Mouse (Mus musculus): ENCODE results near the gene Cd28. TPM values are rescaled to one million over a fixed set of nuclear protein-coding genes. Genes with fewer than 3 reads are reported as not detected.

Cd28 gene
- polyA plus RNA-seq, 1 experiment from 2014 or later, result 0.05 TPM

DNA sequence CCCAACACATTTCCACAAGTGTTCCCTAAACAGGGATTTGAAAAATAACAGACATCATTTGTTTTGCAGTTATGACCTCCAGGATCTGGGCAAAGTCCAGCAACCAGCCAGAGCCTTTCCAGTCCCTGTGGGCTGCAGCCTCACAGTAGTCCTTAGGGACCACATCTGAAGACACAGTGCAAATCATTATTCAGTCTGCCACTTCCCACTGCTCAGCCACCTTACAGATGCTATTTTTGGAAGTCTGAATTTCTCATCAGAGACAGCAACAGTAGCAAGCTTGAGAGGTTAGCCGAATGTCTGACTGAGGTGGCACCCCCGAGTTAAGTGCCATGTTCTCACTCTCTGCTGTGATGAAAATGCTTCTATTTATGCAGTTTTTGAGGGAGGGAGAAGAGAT, 15.3 kb downstream of the Cd28 start:
- H3K36me3 ChIP-seq (replicated peaks; ENCODE audit: insufficient read depth, low read length), result no peaks in the 10 kb centered on the region
- H3K4me3 ChIP-seq (ENCODE audit: low read depth, low read length), result no peak overlapping the region
- no peaks in the 10 kb centered on the region for H3K9me3 ChIP-seq (ENCODE audit: low read length)
- WGBS (ENCODE audit: insufficient replicate concordance), result 84% methylated on average over 2 of the region's 2 CpGs
- H3K9ac ChIP-seq (replicated peaks), result no peak overlapping the region
- no peaks in the 10 kb centered on the region; the same call in 1 of the 2 replicates for H3K4me1 ChIP-seq (ENCODE audit: insufficient read depth)
- H3K27me3 ChIP-seq (ENCODE audit: insufficient read depth, low read length), result no peaks in the 10 kb centered on the region
- H3K27ac ChIP-seq (ENCODE audit: low read depth), result no peak overlapping the region
- ATAC-seq (no peak), DNase-seq (no peak)
- no peak overlapping the region for H3K4me2 ChIP-seq (ENCODE audit: low read depth, low read length)
- TF ChIP-seq CTCF (IDR thresholded peaks at IDR 0.05; ENCODE audit: low read depth), result no peak
- no peak for TF ChIP-seq EP300 (IDR thresholded peaks at IDR 0.05; ENCODE audit: low read depth)

DNA sequence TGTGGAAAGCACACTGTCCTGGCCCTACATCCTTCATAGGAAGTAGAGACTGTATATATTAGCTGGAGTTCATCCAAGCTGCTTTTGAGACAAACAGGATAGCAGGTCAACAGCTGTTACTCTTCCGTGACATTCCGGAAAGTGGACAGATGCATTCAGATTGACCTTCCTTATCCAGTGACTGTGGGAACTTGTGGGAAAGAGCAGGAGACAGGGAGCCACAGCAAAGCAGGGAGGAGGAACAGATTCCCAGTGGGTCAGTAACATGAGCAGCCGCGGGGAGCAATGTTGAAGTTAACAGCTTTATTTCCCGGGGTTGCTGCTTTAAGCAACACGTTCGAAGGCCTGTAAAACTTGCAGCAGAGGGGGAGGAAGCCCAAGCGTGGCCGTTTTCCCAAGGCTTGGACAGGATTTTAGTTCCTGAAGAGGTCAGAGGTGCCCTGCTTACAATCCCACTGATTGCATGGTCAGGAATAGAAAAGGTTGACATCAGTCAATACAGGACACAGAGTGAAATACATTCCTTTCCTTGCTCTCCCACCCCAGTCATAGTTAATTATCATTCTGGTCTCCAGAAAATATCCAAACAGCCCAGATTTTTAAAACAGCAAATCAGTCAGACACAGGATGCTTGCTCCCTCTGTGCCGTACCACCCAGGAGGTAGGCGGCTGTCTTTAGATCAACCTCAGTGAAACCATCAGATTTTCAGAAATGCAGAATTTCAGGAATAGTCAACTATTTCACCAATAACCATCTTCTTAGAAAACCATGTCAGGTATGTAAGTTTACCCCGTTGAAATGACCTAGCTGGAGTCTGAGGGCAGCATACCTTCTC, 18.7 kb downstream of the Cd28 start:
- Histone ChIP-seq H3K27ac (ENCODE audit: low read depth) (peak overlapping the region; percentile 29; the same call in 1 of the 2 replicates), H3K4me2 (ENCODE audit: low read depth, low read length) (no peak overlapping the region), H3K4me1 (ENCODE audit: insufficient read depth) (no peaks in the 10 kb centered on the region; the same call in 1 of the 2 replicates), H3K9me3 (ENCODE audit: low read length) (no peaks in the 10 kb centered on the region), H3K9ac (replicated peaks) (no peak overlapping the region), H3K36me3 (replicated peaks; ENCODE audit: insufficient read depth, low read length) (no peaks in the 10 kb centered on the region), H3K27me3 (ENCODE audit: insufficient read depth, low read length) (no peaks in the 10 kb centered on the region), H3K4me3 (ENCODE audit: low read depth, low read length) (no peak overlapping the region)
- TF ChIP-seq CTCF (IDR thresholded peaks at IDR 0.05; ENCODE audit: low read depth) (no peak), EP300 (IDR thresholded peaks at IDR 0.05; ENCODE audit: low read depth) (peak; percentile 58; the same call in 1 of the 2 replicates)
- WGBS (ENCODE audit: insufficient replicate concordance), result 68% methylated on average over 12 of the region's 12 CpGs
- peak; percentile 56 for ATAC-seq
- peak; percentile 20 for DNase-seq

DNA sequence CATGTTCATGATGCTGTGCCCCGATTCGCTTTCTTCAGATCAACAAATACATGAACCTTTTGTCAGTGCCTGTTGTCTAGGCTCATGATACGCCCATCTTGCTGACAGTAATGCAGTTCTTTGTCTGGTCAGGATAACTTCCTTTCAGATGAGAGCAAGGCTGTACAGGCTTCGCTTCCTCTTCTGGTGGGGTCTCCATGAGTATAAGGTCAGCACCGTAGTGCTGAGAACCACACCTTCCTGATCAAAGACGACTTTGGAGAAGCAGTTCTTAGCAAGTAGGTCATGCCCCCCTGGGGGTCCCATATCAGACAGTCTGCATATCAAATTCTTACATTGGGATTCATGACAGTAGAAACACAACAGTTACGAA, 19.3 kb downstream of the Cd28 start:
- ATAC-seq, result no peak
- no peaks in the 10 kb centered on the region; the same call in 1 of the 2 replicates for H3K4me1 ChIP-seq (ENCODE audit: insufficient read depth)
- no peak overlapping the region for H3K9ac ChIP-seq (replicated peaks)
- H3K4me2 ChIP-seq (ENCODE audit: low read depth, low read length), result no peak overlapping the region
- no peaks in the 10 kb centered on the region for H3K36me3 ChIP-seq (replicated peaks; ENCODE audit: insufficient read depth, low read length)
- DNase-seq, result no peak
- H3K4me3 ChIP-seq (ENCODE audit: low read depth, low read length), result no peak overlapping the region
- H3K9me3 ChIP-seq (ENCODE audit: low read length), result no peaks in the 10 kb centered on the region
- WGBS (ENCODE audit: insufficient replicate concordance), result 54% methylated on average over 7 of the region's 7 CpGs
- H3K27ac ChIP-seq (ENCODE audit: low read depth), result peak overlapping the region; percentile 8; the same call in 1 of the 2 replicates
- no peaks in the 10 kb centered on the region for H3K27me3 ChIP-seq (ENCODE audit: insufficient read depth, low read length)
- TF ChIP-seq CTCF (IDR thresholded peaks at IDR 0.05; ENCODE audit: low read depth) (no peak), EP300 (IDR thresholded peaks at IDR 0.05; ENCODE audit: low read depth) (no peak)

DNA sequence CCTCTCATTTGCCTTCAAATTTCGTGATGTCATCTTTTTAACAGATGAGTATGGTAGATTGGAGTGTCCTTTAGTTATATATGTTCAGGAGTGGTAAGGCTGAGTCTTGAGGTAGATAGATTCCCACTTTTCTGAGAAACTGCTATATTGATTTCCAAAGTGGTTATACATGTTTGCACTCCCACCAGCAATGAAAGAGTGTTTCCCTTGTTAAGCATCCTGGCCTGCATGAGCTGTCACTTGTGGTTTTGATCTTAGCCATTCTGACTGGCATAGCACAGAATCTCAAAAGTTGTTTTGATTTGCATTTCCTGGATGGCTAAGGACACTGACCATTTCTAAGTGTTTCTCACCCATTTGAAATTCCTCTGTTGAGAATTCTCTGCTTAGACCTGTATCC, 27.7 kb downstream of the Cd28 start:
- no peak overlapping the region for H3K4me3 ChIP-seq (ENCODE audit: low read depth, low read length)
- no peaks in the 10 kb centered on the region for H3K9me3 ChIP-seq (ENCODE audit: low read length)
- TF ChIP-seq CTCF (IDR thresholded peaks at IDR 0.05; ENCODE audit: low read depth) (no peak), EP300 (IDR thresholded peaks at IDR 0.05; ENCODE audit: low read depth) (no peak)
- ATAC-seq (no peak), DNase-seq (no peak)
- H3K4me2 ChIP-seq (ENCODE audit: low read depth, low read length), result no peak overlapping the region
- no peak overlapping the region for H3K27ac ChIP-seq (ENCODE audit: low read depth)
- H3K36me3 ChIP-seq (replicated peaks; ENCODE audit: insufficient read depth, low read length), result no peaks in the 10 kb centered on the region
- WGBS (ENCODE audit: insufficient replicate concordance), result 35% methylated on average over 1 of the region's 1 CpGs
- peaks cover 5% of the 10 kb centered on the region; the same call in 1 of the 2 replicates for H3K4me1 ChIP-seq (ENCODE audit: insufficient read depth)
- H3K9ac ChIP-seq (replicated peaks), result no peak overlapping the region
- no peaks in the 10 kb centered on the region for H3K27me3 ChIP-seq (ENCODE audit: insufficient read depth, low read length)

DNA sequence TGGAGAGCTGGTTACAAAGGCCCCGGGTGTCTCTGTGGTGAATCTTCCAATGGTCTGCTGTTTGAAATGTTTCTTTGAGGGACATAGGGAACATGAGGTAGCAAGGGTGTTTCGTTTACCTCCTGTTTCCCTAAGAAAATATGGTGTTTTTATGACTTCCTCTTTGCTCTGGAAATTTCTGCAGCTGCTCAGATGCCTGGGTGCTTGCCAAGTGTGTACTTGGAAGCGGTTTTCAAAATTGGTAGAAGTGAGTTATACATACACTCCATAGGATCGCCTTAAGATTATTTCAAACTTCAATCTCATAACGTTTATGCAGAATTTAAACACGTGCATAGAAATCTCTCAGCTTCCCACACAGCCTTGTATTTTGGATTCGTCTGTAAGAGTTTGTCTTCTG, 29.1 kb downstream of the Cd28 start:
- WGBS (ENCODE audit: insufficient replicate concordance), result 38% methylated on average over 7 of the region's 7 CpGs
- no peak overlapping the region for H3K9ac ChIP-seq (replicated peaks)
- H3K4me1 ChIP-seq (ENCODE audit: insufficient read depth), result peaks cover 5% of the 10 kb centered on the region; the same call in 1 of the 2 replicates
- H3K27ac ChIP-seq (ENCODE audit: low read depth), result no peak overlapping the region
- H3K4me2 ChIP-seq (ENCODE audit: low read depth, low read length), result no peak overlapping the region
- H3K9me3 ChIP-seq (ENCODE audit: low read length), result no peaks in the 10 kb centered on the region
- ATAC-seq, result no peak
- DNase-seq, result no peak
- H3K27me3 ChIP-seq (ENCODE audit: insufficient read depth, low read length), result no peaks in the 10 kb centered on the region
- TF ChIP-seq EP300 (IDR thresholded peaks at IDR 0.05; ENCODE audit: low read depth), result no peak
- no peak for TF ChIP-seq CTCF (IDR thresholded peaks at IDR 0.05; ENCODE audit: low read depth)
- H3K36me3 ChIP-seq (replicated peaks; ENCODE audit: insufficient read depth, low read length), result no peaks in the 10 kb centered on the region
- H3K4me3 ChIP-seq (ENCODE audit: low read depth, low read length), result no peak overlapping the region

DNA sequence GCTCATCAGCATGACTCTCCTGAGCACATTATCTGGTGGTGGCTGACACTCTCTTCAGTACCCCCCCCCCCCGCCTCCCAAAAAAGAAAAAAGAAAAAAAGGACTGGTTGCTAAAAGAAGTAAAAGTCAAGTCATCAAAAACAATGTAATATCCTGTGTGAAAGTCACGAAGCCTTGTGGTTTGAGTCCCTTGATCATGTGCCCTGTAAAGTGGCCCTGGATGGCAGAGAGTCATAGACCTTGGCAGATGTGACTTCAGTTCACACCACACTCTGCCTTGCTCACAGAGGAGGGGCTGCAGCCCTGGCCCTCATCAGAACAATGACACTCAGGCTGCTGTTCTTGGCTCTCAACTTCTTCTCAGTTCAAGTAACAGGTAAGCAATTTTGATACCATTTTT, 29.6 kb downstream of the Cd28 start:
- Histone ChIP-seq H3K9me3 (ENCODE audit: low read length) (no peaks in the 10 kb centered on the region), H3K9ac (replicated peaks) (no peak overlapping the region), H3K4me3 (ENCODE audit: low read depth, low read length) (no peak overlapping the region), H3K27ac (ENCODE audit: low read depth) (no peak overlapping the region), H3K36me3 (replicated peaks; ENCODE audit: insufficient read depth, low read length) (no peaks in the 10 kb centered on the region), H3K4me1 (ENCODE audit: insufficient read depth) (peaks cover 5% of the 10 kb centered on the region; the same call in 1 of the 2 replicates), H3K4me2 (ENCODE audit: low read depth, low read length) (no peak overlapping the region), H3K27me3 (ENCODE audit: insufficient read depth, low read length) (no peaks in the 10 kb centered on the region)
- ATAC-seq (no peak), DNase-seq (no peak)
- TF ChIP-seq CTCF (IDR thresholded peaks at IDR 0.05; ENCODE audit: low read depth) (no peak), EP300 (IDR thresholded peaks at IDR 0.05; ENCODE audit: low read depth) (no peak)
- 35% methylated on average over 2 of the region's 2 CpGs for WGBS (ENCODE audit: insufficient replicate concordance)

Data from liver, postnatal 0 days (tissue).